Mouse (Mus musculus): ENCODE measurements around the gene Slc4a11.

DNA sequence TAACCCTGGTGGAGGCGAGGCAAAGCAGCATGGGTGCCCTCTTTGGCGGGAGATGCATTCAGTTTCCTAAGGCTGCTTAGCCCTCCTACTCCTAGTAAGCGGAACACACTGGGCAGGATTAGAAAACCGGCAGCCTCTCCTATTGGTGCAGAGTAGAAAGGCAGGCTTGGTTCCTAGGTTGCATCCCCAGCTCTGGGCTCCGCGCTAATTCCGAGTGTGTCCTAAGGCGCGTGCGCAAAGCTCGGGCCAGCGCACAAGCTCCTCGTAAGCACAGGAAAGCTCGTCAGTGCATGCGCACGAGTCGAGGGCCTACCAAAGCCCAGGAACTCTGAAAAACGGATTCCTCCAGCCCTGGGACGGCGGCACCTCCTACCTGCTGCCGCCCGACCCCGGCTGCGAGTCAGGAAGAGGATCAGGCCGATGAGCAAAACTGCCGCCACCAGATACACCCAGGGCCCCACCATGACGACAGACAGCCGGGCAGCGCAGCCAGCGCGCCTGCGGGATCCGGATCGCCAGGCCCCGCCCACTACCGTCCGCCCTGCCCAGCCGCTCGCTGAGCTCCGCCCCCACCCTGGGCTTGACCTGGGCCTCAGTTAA, 33.1 kb downstream of the Slc4a11 start, which contains the start of gene Ddrgk1:
- TF ChIP-seq POLR2A (IDR thresholded peaks at IDR 0.05; ENCODE audit: control insufficient read depth, extremely low read depth, insufficient read depth, low read length, poor library complexity) (peak; percentile 63), CTCF (IDR thresholded peaks at IDR 0.05; ENCODE audit: borderline replicate concordance, control insufficient read depth, extremely low read depth, insufficient read depth, low read length, poor library complexity) (peak; percentile 51; the same call in 1 of the 2 replicates)

Measured in thymus, adult 2 months (tissue).